Mouse (Mus musculus) urinary bladder, postnatal 25 days (tissue): ENCODE data around the gene Gm5615.

Source experiments
- DNase-seq: peaks from one replicate; pipeline ENCODE4 v3.0.0; 2022; ENCODE audit warnings: low spot score

The Gm5615 gene

DNA sequence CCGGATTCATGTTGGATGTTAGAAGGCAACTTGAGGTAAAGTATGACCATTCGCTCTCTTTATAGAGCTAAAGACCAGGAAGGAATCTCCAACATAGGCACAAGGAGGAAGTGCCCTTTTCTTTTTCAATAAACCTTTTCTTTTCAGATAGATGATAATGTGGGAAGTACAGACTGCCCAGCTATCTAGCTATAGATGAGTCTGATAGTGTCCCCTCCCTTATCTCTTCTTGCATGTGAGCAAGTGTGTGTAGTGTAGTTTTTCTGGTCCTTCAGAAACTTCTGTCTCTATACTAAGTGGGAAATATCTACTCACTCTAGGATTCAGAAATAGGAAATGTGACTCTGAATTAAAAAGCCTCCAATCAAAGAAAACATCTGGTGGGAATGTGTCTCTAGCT lies at the start of gene Gm5615:
TSS of gene Gm5615 (minus strand) at position 101 of the 400 bp plus-strand sequence.
- no peak for DNase-seq

DNA sequence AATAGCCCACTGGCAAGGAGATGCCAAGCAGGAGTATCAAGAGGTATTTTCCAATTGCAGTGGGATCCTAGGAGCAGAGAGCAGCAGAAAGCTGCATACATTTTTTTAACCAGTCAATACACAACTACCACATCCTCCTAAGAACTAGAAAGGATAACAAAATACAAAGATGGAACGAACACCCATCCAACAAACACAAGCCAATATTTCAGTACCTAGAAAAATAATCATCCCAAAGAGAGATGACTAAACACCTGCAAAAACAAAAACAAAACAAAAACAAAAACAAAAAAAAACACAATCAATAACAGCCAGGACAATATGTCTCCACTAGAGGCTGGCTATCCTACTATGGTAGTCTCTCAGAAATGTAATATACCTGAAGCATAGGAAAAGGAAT lies 40.8 kb upstream of the Gm5615 start, which contains the start of gene Gm17689:
TSS of gene Gm17689 (minus strand) at position 101 of the 400 bp plus-strand sequence.
- no peak for DNase-seq

GRCm38 (mm10) chr9:36504211-36504610 lies 37.6 kb downstream of the Gm5615 start:
- no peak for DNase-seq

DNA sequence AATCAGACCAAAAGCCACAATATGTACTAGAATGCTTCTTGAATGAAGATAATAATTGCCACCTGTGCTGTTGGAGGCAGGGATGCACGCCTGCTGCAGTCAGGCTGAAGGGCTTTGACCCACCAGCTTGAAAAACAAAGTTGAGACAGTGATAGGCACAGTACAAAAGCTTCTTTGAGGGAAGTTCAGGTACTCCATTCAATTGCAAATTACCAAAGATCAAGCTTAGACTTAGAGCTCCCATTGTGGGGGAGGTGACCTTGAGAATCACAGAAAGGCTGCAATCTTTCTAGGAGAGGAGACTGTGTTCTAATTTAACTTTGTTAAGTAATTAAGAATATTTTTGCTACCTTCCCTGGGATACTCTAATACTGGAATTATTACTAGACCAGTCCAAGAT lies 45.9 kb downstream of the Gm5615 start:
- DNase-seq = no peak

- no peak for DNase-seq
These were observed 47.1 kb downstream of the Gm5615 start for GRCm38 (mm10) chr9:36494501-36495220.
